Mouse (Mus musculus): ENCODE measurements at regions not wholly inside any gene's neighbourhood (a gene's known extent, or its start where the extent isn't known, plus 50 kb on each side); places are given as distances from the start of the nearest gene placed in this dataset.

- no peaks in the 10 kb centered on the region for H3K4me1 ChIP-seq
- no peak for ATAC-seq (ENCODE audit: insufficient number of reproducible peaks, insufficient read depth, low FRiP score, low TSS enrichment, low read depth)
- no peaks in the 10 kb centered on the region for H3K9me3 ChIP-seq
Measured at GRCm38 (mm10) chr2:48373086-48373485, 440.8 kb upstream of the Acvr2a start.

GRCm38 (mm10) chr2:48374302-48374701, 439.6 kb upstream of the Acvr2a start:
- no peaks in the 10 kb centered on the region for H3K9me3 ChIP-seq
- H3K4me2 ChIP-seq: no peak overlapping the region
- no peak for ATAC-seq (ENCODE audit: insufficient number of reproducible peaks, insufficient read depth, low FRiP score, low TSS enrichment, low read depth)
- H3K27me3 ChIP-seq: no peaks in the 10 kb centered on the region
- H3K27ac ChIP-seq: no peak overlapping the region
- H3K36me3 ChIP-seq: no peaks in the 10 kb centered on the region
- H3K4me1 ChIP-seq: no peaks in the 10 kb centered on the region
- H3K9ac ChIP-seq: no peak overlapping the region
- WGBS: 65% methylated on average over 4 of the region's 4 CpGs
- H3K4me3 ChIP-seq: no peak overlapping the region

More at GRCm38 (mm10) chr2:48373086-48373485, 440.8 kb upstream of the Acvr2a start:
- Histone ChIP-seq H3K4me3 (no peak overlapping the region), H3K9ac (no peak overlapping the region), H3K4me2 (no peak overlapping the region), H3K27me3 (no peaks in the 10 kb centered on the region), H3K27ac (no peak overlapping the region), H3K36me3 (no peaks in the 10 kb centered on the region)

- 74% methylated on average over 1 of the region's 1 CpGs for WGBS
- no peaks in the 10 kb centered on the region for H3K27me3 ChIP-seq
Measured at GRCm38 (mm10) chr2:48378160-48378559, 435.7 kb upstream of the Acvr2a start.

GRCm38 (mm10) chr2:48378749-48379148, 435.2 kb upstream of the Acvr2a start:
- WGBS: 88% methylated on average over 2 of the region's 2 CpGs

More at GRCm38 (mm10) chr2:48378160-48378559, 435.7 kb upstream of the Acvr2a start:
- Histone ChIP-seq H3K4me2 (no peak overlapping the region), H3K27ac (no peak overlapping the region), H3K4me1 (0 out of 2 replicates have a peak, but pooled peaks cover 4% of the 10 kb centered on the region), H3K9me3 (no peaks in the 10 kb centered on the region), H3K36me3 (no peaks in the 10 kb centered on the region), H3K4me3 (no peak overlapping the region), H3K9ac (no peak overlapping the region)
- ATAC-seq (ENCODE audit: insufficient number of reproducible peaks, insufficient read depth, low FRiP score, low TSS enrichment, low read depth): no peak

GRCm38 (mm10) chr2:48380140-48380539, 433.8 kb upstream of the Acvr2a start:
- Histone ChIP-seq H3K27ac (no peak overlapping the region), H3K36me3 (no peaks in the 10 kb centered on the region), H3K4me1 (0 out of 2 replicates have a peak, but pooled peaks cover 4% of the 10 kb centered on the region), H3K4me3 (no peak overlapping the region), H3K27me3 (no peaks in the 10 kb centered on the region), H3K4me2 (no peak overlapping the region), H3K9ac (no peak overlapping the region), H3K9me3 (no peaks in the 10 kb centered on the region)
- 37% methylated on average over 5 of the region's 5 CpGs for WGBS
- ATAC-seq (ENCODE audit: insufficient number of reproducible peaks, insufficient read depth, low FRiP score, low TSS enrichment, low read depth): no peak

More at GRCm38 (mm10) chr2:48378749-48379148, 435.2 kb upstream of the Acvr2a start:
- Histone ChIP-seq H3K9ac (no peak overlapping the region), H3K27ac (no peak overlapping the region), H3K9me3 (no peaks in the 10 kb centered on the region), H3K4me3 (no peak overlapping the region), H3K4me1 (0 out of 2 replicates have a peak, but pooled peaks cover 4% of the 10 kb centered on the region), H3K4me2 (no peak overlapping the region), H3K36me3 (no peaks in the 10 kb centered on the region), H3K27me3 (no peaks in the 10 kb centered on the region)
- no peak for ATAC-seq (ENCODE audit: insufficient number of reproducible peaks, insufficient read depth, low FRiP score, low TSS enrichment, low read depth)

DNA sequence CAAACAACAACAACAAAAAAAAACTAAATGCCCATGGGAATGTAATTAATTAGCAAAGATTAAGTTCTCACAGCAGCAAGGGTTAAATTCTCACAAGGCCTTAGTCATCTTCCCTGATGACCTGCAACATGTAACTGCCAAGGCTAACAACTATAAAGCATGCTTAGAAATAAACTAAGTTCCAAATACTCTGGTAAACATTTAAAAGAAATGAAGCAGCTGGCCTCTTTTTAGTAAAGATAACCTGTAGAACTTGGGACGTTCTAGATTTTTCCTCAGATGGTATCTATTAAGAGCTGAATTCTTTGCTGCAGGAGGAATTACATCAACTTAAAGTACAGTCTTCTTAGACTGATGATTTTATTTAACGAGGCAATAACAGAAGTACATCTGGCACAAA, 433.1 kb upstream of the Acvr2a start:
- 35% methylated on average over 2 of the region's 2 CpGs for WGBS
- H3K4me1 ChIP-seq: 0 out of 2 replicates have a peak, but pooled peaks cover 4% of the 10 kb centered on the region
- ATAC-seq (ENCODE audit: insufficient number of reproducible peaks, insufficient read depth, low FRiP score, low TSS enrichment, low read depth): no peak

GRCm38 (mm10) chr2:48381481-48382075, 432.3 kb upstream of the Acvr2a start:
- Histone ChIP-seq H3K4me3 (no peak overlapping the region), H3K27ac (no peak overlapping the region), H3K9ac (no peak overlapping the region), H3K27me3 (no peaks in the 10 kb centered on the region), H3K4me1 (0 out of 2 replicates have a peak, but pooled peaks cover 4% of the 10 kb centered on the region), H3K9me3 (no peaks in the 10 kb centered on the region), H3K36me3 (no peaks in the 10 kb centered on the region), H3K4me2 (no peak overlapping the region)
- no peak for ATAC-seq (ENCODE audit: insufficient number of reproducible peaks, insufficient read depth, low FRiP score, low TSS enrichment, low read depth)
- WGBS: 73% methylated on average over 14 of the region's 14 CpGs

More for the DNA sequence above, 433.1 kb upstream of the Acvr2a start:
- no peaks in the 10 kb centered on the region for H3K36me3 ChIP-seq
- H3K27me3 ChIP-seq: no peaks in the 10 kb centered on the region
- H3K4me3 ChIP-seq: no peak overlapping the region
- no peak overlapping the region for H3K9ac ChIP-seq
- H3K27ac ChIP-seq: no peak overlapping the region
- H3K9me3 ChIP-seq: no peaks in the 10 kb centered on the region
- H3K4me2 ChIP-seq: no peak overlapping the region

DNA sequence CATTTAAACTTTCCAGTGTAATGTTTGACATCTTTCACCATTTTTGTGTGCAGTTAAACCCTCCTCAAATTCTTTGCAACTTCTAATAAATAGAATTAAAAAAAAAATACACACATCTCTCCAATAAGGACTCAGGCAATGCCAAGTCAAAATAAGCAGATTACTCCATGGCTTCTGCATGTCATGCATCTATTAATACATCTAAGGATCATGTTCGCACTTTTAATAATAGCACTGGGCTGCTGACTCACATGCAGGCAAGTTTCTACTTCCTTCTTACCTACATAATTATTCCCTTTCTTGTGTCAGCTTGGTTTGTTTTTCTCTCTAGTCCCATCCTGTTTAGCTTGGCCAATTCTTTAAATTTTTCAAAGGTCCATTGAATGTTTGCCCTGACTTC, 415.4 kb upstream of the Acvr2a start:
- whole genome bisulfite sequencing: 80% methylated on average over 1 of the region's 1 CpGs
- no peaks in the 10 kb centered on the region for H3K27me3 ChIP-seq
- ATAC-seq (ENCODE audit: insufficient number of reproducible peaks, insufficient read depth, low FRiP score, low TSS enrichment, low read depth): no peak

DNA sequence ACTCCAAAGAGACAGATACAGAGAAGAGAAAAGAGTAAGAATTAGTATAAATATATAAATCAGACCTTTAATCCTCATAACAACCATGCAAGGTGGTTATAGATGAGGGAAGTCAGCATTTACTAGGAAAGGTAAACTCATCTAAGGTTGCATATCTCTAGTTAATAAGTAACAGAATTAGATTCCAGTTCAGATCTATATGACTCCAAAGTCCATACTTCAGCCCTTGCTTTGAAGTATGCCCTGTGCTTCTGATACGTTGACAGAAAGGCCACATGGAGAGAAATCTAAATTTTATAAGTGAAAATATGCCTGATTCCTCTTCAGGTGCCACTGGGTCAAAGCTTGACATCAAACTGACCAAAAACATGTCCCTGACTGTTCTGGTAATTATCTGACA, 414.7 kb upstream of the Acvr2a start:
- 77% methylated on average over 1 of the region's 1 CpGs for WGBS
- Histone ChIP-seq H3K4me2 (no peak overlapping the region), H3K36me3 (no peaks in the 10 kb centered on the region), H3K9me3 (no peaks in the 10 kb centered on the region), H3K27ac (no peak overlapping the region), H3K27me3 (no peaks in the 10 kb centered on the region), H3K9ac (no peak overlapping the region), H3K4me1 (peaks cover 3% of the 10 kb centered on the region; the same call in 1 of the 2 replicates), H3K4me3 (no peak overlapping the region)
- no peak for ATAC-seq (ENCODE audit: insufficient number of reproducible peaks, insufficient read depth, low FRiP score, low TSS enrichment, low read depth)

More for the DNA sequence above, 415.4 kb upstream of the Acvr2a start:
- no peak overlapping the region for H3K4me3 ChIP-seq
- peaks cover 3% of the 10 kb centered on the region; the same call in 1 of the 2 replicates for H3K4me1 ChIP-seq
- H3K4me2 ChIP-seq: no peak overlapping the region
- no peaks in the 10 kb centered on the region for H3K36me3 ChIP-seq
- H3K27ac ChIP-seq: no peak overlapping the region
- H3K9me3 ChIP-seq: no peaks in the 10 kb centered on the region
- no peak overlapping the region for H3K9ac ChIP-seq

DNA sequence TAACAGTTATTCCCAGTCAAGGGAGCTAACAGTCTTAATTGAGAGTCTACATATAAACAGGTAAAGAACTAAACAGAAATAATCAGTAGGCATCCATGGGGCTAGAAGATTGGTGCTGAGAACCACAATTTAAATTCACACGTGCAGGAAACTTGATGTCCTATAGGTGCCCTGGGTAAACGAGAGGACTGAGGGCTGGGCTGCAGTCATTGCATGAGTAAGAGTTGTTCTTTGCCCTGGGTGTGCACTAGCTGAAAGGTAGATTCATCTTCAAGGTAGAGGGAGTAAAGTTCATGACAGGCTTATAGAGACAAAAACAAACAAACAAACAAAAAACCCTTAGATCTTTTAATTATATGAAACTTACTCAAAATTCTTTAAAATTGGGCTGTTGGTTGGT, 411.1 kb upstream of the Acvr2a start:
- H3K27me3 ChIP-seq: no peaks in the 10 kb centered on the region
- H3K4me2 ChIP-seq: no peak overlapping the region
- no peak overlapping the region for H3K9ac ChIP-seq
- H3K4me3 ChIP-seq: no peak overlapping the region
- ATAC-seq (ENCODE audit: insufficient number of reproducible peaks, insufficient read depth, low FRiP score, low TSS enrichment, low read depth): no peak
- H3K36me3 ChIP-seq: no peaks in the 10 kb centered on the region
- no peak overlapping the region for H3K27ac ChIP-seq
- peaks cover 3% of the 10 kb centered on the region; the same call in 1 of the 2 replicates for H3K4me1 ChIP-seq
- no peaks in the 10 kb centered on the region for H3K9me3 ChIP-seq
- WGBS: 74% methylated on average over 2 of the region's 2 CpGs

GRCm38 (mm10) chr2:48404460-48404859, 409.4 kb upstream of the Acvr2a start:
- Histone ChIP-seq H3K4me1 (peaks cover 3% of the 10 kb centered on the region; the same call in 1 of the 2 replicates), H3K27ac (no peak overlapping the region), H3K4me2 (no peak overlapping the region), H3K9ac (no peak overlapping the region), H3K36me3 (no peaks in the 10 kb centered on the region), H3K27me3 (no peaks in the 10 kb centered on the region), H3K9me3 (no peaks in the 10 kb centered on the region), H3K4me3 (no peak overlapping the region)
- ATAC-seq (ENCODE audit: insufficient number of reproducible peaks, insufficient read depth, low FRiP score, low TSS enrichment, low read depth): no peak
- 58% methylated on average over 3 of the region's 3 CpGs for WGBS

DNA sequence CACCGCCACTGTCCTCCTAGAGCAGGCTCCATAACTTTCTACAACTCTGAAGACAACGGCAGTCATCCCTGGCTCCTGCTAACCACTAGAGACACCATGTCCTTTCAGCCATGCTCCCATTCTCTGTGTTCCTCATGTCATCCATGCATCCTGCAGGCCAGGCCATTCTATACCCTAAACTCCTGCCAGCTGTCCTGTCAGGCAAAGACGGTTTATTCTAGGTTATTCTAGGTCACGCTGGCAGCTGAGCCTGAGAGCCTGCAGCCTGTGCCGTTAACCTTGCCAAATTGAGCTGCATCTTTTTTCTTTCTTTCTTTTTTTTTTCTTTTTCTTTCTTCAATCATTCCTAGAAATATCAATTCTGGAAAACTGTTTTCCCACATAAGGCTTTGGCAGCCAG, 406.0 kb upstream of the Acvr2a start:
- no peak overlapping the region for H3K9ac ChIP-seq
- WGBS: 87% methylated on average over 5 of the region's 5 CpGs
- H3K4me3 ChIP-seq: no peak overlapping the region
- no peak overlapping the region for H3K4me2 ChIP-seq
- no peaks in the 10 kb centered on the region for H3K9me3 ChIP-seq
- no peaks in the 10 kb centered on the region for H3K27me3 ChIP-seq
- H3K27ac ChIP-seq: no peak overlapping the region
- no peak for ATAC-seq (ENCODE audit: insufficient number of reproducible peaks, insufficient read depth, low FRiP score, low TSS enrichment, low read depth)
- no peaks in the 10 kb centered on the region for H3K36me3 ChIP-seq
- no peaks in the 10 kb centered on the region for H3K4me1 ChIP-seq

Measured in embryonic facial prominence, embryonic 13.5 days (tissue).